Mouse (Mus musculus) thymus, postnatal 36 days (tissue): ENCODE data around the gene Slain2.

Source experiments
- DNase-seq, 2 experiments: peaks; one replicate each; pipeline ENCODE4 v3.0.0; 2022; ENCODE audit warnings: mixed read lengths in 2 of 2

The Slain2 gene

DNA sequence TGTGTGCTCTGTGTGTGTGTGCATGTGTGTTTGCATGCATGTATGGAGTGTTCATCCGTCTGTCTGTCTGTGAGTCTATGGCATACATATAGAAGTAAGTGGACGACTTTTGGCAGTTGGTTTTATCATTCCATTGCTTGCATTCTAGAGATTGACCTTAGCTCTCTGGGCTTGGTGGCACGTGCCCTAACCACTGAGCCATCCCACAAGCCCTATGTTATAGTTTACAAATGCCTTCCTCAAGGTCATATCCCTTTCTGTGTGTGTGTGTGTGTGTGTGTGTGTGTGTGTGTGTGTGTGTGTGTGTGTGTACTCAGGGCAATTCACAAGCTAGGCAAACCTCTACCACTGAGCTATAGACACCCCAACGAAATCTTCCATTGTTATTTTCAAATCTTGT is 12.2 kb upstream of the Slain2 start:
- no peak for DNase-seq

DNA sequence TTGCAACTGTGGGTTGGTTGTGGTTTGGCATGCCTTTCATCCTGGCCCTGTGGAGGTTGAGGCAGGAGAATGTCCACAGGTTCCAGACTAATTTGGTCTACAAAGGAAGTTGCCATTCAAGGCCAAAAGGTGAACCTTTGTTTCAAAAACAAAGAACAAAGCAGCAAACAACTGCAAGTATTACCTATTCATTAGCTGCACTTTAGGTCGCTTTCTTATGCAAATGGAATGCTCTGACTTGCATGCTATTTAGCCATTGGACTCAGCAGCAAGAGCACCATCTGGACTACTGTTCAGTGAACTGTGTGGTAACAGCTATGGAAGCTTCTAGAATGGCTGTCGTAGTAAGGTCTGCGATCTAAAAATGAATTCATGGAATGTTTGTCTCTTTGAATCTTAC is 11.8 kb upstream of the Slain2 start:
- DNase-seq: no peak

DNA sequence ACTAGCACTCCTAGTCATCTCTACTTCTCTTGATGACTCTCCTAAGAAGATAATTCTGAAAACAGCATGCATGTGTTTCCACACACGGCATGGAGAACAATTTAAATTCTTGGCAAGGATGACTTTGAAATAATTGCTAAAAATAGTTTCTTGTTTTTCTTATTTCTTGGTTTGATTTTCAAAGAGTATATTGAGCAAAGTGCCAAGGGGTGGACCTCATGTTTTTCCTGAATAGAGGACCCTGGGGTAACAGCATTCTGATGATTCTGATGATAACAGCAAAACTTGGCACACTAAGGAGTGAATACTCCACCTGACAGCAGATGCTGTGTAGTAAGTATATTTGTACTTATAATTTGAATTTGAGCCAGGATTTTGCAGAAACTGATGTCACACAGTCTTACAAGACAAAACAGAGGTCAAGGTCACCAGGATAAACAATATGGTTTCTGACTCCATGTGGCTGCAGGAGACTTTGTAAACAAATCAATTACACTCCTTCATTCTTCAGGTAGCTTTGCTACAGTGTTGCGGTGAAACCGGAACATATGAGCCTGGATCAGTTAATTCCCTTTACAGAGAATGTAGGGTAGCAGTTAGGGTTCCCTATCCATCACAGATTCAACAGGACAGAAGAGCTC is 11.1 kb upstream of the Slain2 start:
- DNase-seq: no peak

DNA sequence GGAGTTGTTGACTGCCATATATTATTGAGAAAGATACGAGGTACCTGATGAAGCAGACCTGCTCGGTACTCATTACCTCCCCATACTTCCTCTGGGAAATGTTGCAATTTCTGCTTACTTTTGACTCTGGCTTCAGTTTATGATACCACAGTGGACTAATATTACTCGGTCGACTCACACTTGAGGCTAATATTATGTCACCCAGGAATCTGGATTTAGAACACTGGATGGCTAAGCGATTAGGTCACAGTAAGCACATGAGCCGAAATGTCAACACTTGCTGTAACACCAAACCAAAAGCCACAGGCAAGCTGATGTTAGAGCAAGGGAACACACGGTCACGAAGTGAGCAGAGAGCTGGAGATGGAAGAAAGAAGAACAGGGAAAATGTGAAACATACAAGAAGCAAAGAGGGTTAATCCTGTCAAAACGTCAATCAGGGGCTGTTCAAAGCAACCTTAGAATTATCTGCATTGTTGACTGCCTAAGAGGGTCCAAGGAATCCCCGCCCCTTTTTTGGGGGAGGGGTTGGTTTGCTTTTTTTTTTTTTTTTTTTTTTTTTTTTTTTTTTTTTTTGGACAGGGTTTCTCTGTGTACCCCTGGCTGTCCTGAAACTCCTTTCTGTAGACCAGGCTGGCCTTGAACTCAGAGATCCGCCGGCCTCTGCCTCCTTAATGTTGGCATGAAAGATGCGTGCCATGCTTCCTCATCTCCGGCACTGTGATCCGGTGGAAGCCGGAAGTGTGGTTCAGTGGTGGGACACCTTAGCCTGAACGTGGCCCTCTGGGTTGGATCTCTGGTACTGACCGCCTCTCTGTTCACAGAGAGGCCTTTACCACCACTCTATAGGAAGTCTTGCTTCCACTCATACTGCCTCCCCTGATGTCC is 9.0 kb upstream of the Slain2 start:
- DNase-seq: no peak

DNA sequence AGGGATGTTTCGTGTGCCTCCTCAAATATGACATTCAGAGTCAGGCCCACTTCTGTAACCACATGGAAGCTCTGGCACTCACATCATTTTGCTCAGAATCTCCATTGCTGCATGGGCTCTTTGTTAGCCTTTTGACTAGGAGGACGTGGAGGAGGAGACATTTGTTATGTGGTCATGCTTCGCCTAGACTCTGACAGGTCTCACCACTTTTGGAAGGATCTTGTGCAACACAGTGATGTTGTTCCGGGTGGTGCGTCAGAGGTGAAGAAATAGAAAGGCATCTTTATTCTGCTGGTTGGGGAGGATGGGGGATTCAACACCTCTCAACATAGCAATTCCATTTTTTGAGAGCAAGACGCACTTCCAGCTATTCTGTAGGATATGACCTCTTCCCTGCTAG is 6.7 kb upstream of the Slain2 start:
- no peak for DNase-seq

DNA sequence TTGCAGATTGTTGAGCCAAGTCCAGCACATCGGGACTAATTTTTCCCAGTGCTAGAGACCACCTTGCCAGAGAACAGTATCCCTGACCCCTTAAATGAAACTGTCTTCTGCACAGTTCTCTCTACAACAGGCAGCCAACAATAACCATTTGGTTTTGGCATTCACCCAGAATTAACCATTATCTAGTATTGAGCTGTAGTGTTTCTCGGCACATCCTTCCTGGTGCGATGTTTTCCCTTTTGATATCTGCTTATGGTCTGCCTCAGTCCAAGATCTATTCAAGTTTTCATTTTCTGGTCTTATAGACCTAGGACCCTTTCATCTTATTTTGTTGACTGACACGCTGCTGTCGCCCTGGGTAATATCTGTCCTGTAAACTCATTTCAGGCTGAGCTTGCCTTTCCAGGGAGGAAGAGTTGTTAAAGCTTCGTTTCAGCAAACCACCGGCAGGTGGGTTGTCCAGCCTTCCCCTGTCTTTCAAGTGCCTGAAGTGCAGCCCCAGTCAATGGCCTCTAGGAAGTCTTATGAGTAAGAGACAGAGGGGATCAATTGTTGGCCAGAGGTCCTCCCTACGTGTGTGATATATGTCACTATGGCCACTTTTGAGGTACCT is 5.7 kb upstream of the Slain2 start:
- no peak for DNase-seq

DNA sequence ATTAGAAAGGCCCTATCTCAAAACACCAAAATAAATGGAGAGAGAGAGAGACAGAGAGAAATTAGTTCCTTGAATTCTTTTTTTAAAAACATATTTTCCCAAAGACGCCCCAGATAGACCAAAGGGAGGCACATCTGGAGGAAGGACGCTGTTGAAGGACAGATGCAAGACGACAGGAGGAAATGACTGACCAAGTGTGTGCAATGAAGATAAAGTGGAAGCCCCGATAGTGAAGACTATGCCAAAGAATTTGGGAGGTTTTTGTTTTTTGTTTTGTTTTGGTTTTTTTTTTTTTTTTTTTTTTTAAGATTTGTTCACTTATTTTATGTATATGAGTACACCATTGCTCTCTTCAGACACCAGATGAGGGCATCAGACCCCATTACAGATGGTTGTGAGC is 4.7 kb upstream of the Slain2 start:
- DNase-seq: no peak

DNA sequence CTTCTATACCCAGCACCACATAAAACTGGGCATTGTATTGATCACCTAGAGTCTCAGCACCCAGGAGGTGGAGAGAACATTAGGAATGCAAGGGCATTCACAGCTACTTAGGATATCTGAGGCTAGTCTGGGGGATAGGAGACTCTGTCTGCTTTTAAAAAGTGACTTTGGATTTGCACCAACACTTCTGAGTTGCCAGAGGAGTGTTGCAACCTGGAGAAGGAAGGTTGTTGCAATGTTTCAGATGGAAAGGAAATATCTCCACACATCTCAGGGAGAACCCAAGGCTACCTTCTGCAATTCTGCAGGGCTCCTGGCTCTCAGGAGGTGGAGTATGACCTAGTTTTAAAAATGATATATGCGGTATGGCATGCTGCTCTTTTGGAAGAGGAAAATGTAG is 3.7 kb upstream of the Slain2 start:
- DNase-seq: no peak

DNA sequence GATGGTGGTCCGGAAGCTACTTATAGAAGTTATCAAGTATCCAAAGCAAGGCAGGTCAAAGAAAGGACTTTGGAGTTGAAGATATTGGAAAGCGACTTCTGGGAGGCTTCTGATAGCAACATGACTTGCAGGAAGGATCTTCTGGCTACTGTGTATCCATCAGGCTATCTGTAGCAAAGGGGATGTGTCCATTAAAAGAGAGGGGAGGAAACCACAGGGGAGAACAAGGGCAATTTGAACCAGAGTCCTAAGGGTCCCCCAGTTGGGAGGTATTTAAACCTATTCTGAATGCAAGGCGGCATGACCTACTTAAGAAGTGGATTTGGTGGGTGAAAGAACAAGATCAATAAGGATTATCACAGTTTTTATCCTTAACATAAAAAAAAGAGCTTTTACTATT is 2.8 kb upstream of the Slain2 start:
- no peak for DNase-seq

DNA sequence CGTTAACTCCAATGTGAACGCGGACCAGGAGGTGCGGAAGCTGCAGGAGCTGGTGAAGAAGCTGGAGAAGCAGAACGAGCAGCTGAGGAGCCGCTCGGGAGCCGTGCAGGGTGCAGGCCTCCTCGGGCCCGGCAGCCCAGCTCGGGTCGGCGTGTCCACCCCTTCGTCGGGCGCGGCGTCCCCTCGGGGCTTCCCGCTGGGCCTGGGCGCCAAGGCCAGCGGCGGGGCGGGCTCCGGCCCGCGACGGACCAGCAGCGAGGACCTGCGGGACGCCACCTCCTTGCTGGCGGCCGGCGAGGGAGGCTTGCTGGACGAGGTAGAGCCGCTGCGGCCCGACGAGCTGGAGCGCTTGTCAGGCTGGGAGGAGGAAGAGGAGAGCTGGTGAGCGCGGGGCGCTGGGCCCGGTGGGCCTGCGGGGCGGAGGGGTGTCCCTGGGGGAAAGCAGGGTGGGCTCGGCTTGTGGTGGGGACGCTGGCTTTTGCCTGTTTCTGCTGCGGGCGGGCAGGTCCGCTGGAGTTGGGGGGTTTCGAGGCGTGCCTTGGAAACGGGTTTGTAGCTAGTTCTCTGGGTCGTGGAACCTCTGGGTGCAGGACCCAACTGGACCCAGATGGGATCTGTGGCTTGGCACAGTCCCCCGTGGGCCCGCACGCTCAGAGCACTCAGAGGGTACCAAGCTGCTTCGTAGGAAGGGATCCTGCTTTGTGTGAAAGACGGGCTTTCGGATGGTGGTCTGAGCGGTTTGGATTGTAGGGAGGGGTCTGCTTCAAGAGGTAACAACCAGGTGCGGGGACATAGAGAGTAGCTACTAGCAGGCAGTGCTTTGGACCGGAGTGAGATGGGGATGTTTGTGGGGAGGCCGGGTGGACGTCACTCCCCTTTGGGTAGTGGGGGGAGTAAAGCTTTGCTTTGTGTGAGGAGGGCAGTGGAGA is 793 bp downstream of the Slain2 start:
- peak; percentile 21 to 67 for DNase-seq

DNA sequence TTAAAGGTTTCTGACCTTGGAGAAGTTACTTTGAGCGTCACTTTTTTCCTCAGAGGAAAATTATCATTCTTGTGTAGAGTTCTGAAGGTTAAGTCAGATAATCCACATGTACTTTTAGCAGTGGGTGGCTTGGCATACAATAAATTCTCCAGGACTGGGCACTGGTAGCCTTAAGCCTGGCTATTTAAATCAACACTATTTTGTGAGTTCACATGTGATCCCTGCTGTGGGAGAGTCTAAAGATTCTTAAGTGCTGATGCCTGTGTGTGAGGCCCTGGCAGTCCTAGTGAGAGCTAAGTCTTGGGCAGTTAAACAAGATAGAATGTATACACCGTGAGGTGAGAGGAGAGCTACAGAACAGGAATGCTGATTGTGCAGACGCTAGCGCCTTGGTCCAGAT is 1.9 kb downstream of the Slain2 start:
- no peak for DNase-seq

DNA sequence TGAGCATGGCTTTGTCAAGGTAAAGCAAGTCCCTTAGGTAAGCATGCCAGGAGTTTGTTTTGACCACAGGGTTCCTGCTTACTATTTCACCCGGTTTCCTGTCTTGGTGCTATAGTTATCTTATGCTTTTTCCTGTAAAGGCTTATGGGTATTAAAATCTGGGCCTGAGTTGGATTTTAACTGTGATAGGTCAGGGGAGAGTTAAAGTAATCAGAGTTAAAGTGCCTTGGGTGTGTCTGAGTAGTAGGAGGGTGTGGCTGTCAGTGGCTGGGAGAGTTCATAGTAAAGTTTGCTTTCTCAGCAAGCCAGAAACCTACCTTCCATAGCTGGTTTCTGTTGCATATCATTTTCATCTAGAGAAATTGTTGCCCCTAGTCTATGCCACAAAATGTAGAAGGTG is 2.7 kb downstream of the Slain2 start:
- no peak for DNase-seq

DNA sequence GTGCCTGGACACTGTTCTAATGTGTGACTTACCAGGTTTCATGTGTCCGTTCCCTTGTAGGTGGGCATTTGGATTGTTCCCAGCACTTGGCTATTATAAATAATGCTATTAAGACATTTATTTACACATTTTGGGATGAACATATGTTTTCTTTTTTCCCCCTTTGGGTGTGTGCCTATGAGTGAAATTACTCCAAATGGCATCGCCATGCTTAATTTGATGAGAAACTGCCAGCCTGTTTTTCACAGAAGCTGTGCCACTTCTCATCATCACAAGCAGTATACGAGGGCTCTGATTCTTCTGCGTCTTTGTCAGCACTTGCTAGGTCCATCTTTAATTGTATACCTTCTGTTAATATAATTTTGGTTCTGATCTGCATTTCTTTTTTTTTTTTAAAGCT is 6.3 kb downstream of the Slain2 start:
- no peak for DNase-seq

DNA sequence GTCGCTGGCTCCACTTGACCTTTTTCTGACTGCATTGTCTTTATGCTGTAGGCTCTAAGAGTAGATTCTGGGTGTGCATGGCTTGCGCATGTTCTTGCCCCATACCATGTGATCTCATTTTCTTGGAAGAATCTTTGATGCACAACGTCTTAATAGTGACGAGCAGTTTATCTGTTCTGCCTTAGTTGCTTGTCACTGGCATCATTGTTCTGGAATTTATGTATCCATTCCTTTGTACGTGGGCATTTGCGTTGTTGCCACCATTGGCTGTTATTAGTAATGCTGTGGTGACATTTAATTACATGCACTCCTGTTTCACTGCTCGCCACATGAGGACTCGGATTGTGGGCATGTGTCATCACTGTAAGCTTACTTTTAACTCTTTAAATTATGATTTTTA is 7.1 kb downstream of the Slain2 start:
- DNase-seq: no peak

DNA sequence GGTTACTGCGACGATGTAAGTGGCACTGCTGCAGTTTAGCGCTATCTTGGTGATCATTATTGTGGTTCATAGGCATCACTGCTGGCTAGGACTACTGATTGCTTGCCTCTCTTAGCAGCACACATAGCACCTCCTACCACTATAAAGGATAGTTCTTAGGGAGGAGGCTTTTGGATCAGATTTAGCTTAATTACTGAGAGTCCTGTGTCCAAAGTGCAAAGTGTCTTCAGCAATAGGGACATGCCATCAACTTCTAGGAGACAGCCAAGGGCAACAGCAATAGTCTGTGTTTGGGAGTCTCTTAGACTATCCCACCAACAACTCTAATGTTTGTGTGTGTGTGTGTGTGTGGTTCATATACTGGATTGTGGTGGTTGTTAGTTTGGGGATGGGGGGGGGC is 8.7 kb downstream of the Slain2 start:
- DNase-seq: no peak

DNA sequence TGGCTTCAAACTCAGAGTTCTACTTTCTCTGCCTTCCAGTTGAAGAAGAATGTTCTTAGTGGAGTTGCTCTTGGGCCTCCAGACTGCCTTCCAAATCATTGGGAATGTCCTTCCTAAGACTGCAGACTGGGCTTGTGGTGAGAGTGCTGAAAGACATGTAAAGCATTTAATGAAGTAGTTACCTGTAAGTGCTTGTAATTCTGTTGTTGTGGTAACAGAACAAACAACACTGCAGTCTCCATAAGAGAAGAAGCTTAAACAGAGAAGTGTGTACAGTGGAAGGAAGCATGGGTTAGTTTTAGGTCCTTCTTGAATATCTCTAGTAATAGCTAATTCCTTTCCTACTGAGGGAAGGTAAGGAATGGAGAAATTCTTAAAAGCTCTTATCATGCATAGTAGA is 13.0 kb downstream of the Slain2 start:
- DNase-seq: no peak

DNA sequence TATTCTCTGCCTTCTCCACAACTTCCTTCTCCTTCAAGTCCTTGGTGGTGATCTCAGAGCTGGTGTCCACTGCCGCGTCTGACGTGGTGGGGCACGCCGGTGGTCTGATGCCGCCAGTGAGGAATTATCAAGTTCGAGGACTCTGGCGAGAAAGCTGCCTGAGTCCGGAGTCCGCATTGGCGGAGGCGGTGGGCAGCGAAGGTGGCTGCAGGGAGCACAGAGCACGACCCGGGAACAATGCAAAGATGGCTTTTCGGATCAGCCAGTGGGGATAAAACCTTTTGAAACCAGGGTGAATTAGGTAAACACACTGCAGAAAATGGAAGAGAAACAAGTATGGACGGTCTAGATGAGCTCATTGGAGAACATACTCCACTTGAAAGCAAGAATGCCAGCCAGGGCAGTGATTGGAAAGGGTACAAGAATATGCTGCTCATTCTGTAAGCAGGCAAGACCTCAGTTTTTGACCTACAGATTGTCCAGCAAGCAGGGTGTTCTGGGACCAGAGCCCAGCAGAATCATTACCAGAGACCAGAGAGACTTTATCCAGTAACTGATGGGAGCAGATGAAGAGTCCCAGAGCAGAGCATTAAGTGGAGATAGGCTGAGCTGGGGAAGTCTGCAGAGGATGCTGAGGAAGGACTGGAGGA is 19.0 kb downstream of the Slain2 start:
- no peak for DNase-seq

DNA sequence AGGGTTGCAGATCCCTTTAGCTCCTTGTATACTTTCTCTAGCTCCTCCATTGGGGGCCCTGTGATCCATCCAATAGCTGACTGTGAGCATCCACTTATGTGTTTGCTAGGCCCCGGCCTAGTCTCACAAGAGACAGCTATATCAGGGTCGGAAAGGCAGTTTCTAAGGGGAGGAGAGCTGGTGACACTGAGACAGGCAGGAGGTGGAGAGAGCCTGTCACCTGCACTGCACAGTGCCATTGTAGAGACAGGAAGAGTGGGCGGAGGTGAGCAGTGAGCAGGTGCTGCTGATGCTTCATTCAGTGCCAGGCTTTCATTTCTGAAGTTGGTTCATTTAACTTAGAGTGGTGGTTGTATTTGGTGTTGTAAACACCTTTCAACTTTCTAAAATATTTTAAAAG is 24.3 kb downstream of the Slain2 start:
- peak; percentile 31 to 50 for DNase-seq

DNA sequence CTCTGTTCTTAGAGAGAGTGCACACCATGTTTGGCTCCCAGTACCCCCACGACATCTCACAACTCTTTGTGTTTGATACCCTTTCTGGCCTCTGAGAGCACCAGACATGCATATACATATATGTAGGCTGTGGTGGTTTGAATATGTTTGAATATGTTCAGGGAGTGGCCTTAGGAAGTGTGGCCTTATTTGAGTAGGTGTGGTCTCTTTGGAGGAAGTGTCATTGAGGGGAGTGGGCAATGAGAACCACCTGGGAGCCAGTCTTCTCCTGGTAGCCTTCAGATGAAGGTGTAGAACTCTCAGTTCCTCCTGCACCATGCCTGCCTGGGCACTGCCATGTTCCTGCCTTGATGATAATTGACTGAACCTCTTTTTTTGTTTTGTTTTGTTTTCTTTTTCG is 25.2 kb downstream of the Slain2 start:
- no peak for DNase-seq

DNA sequence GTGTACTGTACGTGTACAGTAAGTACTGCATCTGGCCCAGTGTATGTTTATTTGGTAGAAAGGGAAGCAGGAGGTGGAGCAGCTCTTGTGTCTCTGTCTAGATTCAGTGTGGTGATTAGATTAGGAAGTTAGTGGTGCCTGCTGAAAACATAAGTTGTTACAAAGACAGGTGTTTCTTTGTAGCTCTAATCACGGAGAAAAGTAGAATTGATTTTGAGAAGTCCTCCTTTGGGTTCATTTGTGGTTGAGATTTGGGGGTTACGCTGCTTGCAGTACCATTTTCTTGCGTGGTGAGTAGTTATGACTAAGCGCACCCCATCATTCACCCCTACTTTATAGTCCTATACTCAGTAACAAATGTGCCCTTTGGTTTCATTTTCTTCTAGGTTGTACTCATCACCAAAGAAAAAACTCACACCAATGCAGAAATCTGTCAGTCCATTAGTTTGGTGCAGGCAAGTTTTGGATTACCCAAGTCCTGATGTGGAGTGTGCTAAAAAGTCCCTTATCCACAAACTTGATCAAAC is 26.9 kb downstream of the Slain2 start:
- no peak for DNase-seq

DNA sequence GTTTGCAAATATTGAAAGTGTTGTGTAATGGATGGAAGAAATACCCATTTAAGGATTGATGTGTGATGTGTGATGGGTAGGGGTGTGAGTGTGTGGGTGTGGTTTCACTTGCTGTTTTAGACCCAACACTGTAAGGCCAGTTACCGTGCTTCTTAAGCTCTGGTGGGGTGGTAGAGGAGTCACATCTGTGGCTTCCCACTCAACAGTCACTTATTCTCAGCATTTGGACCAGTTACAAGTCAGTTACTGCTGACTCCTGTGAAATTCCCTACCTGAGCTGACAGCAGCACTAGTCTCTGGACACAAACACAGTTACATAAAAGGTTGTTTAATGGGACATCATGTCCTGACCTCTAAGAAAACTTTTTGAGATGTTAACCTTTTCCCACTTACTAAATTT is 34.0 kb downstream of the Slain2 start:
- no peak for DNase-seq

DNA sequence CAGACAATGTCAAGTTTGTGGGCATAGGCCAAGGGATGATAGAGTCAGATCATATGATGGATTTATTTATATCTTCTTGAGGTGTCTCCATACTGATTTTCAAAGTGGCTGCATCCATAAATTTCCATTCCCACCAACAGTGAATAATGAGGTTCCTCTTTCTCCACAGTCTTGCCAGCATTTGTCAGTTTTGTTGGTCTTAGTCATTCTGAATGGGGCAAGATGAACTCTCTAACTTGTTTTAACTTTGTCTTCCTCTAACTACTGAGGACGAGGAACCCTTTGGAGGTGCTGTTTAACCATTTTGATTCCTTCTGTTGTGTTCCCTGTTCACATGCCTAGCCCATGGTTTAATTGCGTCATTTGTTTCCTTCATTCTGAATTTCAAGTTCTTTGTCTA is 36.1 kb downstream of the Slain2 start:
- DNase-seq: no peak
